Mouse (Mus musculus): ENCODE data around the gene Svbp.

Svbp gene

DNA sequence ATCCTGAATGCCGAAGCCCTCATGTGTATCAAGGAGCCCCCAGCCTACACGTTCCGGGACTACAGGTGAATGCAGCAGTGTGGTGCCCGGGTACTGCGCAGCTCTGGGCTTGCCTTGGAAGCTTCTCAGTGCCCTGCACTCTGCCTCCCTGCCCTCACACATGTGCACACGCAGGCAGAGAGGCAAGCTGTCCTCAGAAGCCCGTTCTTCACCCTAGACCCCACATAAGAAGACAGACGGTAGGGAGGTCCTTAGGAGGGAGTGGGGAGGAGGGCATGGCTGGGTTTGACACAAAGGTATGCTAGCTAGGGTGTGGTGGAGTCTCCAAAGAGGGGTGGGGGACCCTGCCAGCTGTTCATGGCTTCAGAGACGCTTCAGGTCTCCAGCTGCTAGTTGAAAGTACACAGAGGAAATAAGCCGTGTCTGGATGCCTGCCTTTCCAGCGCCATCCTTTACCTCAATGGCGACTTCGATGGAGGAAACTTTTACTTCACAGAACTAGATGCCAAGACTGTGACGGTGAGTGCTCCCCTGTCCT, 51.7 kb downstream of the Svbp start:
- DNase-seq (ENCODE audit: low read depth), result no peak

GRCm38 (mm10) chr4:119247462-119248235, 52.5 kb downstream of the Svbp start:
- DNase-seq (ENCODE audit: low read depth), result no peak

- DNase-seq (ENCODE audit: low read depth), result no peak
Observed at GRCm38 (mm10) chr4:119248407-119248965, 53.4 kb downstream of the Svbp start.
